Mouse (Mus musculus) liver, postnatal 0 days (tissue): ENCODE results near the gene Smg6. TPM values are rescaled to one million over a fixed set of nuclear protein-coding genes. Genes with fewer than 3 reads are reported as not detected.

Source experiments
- ATAC-seq: fragments of 200-750 bp; cut with Nextera tagmentation; 2 replicates; pipeline ENCODE4 v1.8.0; 2017; ENCODE audit warnings: mild to moderate bottlenecking, moderate library complexity
- DNase-seq: peaks from one replicate; pipeline ENCODE4 v3.0.0-alpha.2; 2016
- H3K27ac ChIP-seq: fragments of 300-500 bp; sonication (generic); 2 replicates; pipeline ENCODE4 v1.5.1; 2014; ENCODE audit warnings: antibody characterized with exemption, moderate library complexity, mild to moderate bottlenecking, low read depth
- H3K27me3 ChIP-seq: fragments of 300-500 bp; sonication (generic); 2 replicates; pipeline ENCODE4 v1.6.1; 2014; ENCODE audit warnings: low read length, control low read depth, mixed read lengths; ENCODE audit not compliant: insufficient read depth
- H3K36me3 ChIP-seq: fragments of 300-500 bp; sonication (generic); replicated peaks from 2 replicates; pipeline ENCODE4 v1.6.1; 2014; ENCODE audit warnings: mild to moderate bottlenecking, control low read depth, low read length, moderate library complexity, mixed read lengths; ENCODE audit not compliant: insufficient read depth
- H3K4me1 ChIP-seq: fragments of 300-500 bp; sonication (generic); 2 replicates; pipeline ENCODE4 v1.6.1; 2014; ENCODE audit warnings: antibody characterized with exemption, mild to moderate bottlenecking, control low read depth; ENCODE audit not compliant: insufficient read depth
- H3K4me2 ChIP-seq: fragments of 300-500 bp; sonication (generic); 2 replicates; pipeline ENCODE4 v1.6.1; 2014; ENCODE audit warnings: low read depth, mild to moderate bottlenecking, low read length, moderate library complexity, mixed read lengths
- H3K4me3 ChIP-seq: fragments of 300-500 bp; sonication (generic); 2 replicates; pipeline ENCODE4 v1.5.1; 2014; ENCODE audit warnings: low read depth, low read length
- H3K9ac ChIP-seq: fragments of 300-500 bp; sonication (generic); replicated peaks from 2 replicates; pipeline ENCODE4 v1.6.1; 2014; ENCODE audit warnings: mild to moderate bottlenecking, moderate library complexity
- H3K9me3 ChIP-seq: fragments of 300-500 bp; sonication (generic); 2 replicates; pipeline ENCODE4 v1.6.1; 2016; ENCODE audit warnings: mild to moderate bottlenecking, control low read depth, low read length, mixed read lengths
- CTCF ChIP-seq: sonication (generic); IDR thresholded peaks from 2 replicates; pipeline ENCODE4 v1.5.1; 2016; ENCODE audit warnings: antibody characterized with exemption, low read depth
- EP300 ChIP-seq: IDR thresholded peaks from 2 replicates; pipeline ENCODE4 v1.6.1; 2016; ENCODE audit warnings: antibody characterized with exemption, low read depth, mild to moderate bottlenecking
- WGBS: fragments of 180-500 bp; shearing (Covaris S2); extraction: QIAGEN DNeasy Blood & Tissue Kit; methylation state at CpG from one replicate; pipeline ENCODE4 v1.1.7; 2014; ENCODE audit not compliant: insufficient replicate concordance; 5-methylcytosine and 5-hydroxymethylcytosine counted together
- polyA plus RNA-seq: library from polyadenylated mRNA; unstranded; fragments of >200 nt; fragmentation: Nextera tagmentation; extraction: Ambion mirVana; gene quantifications from 2 replicates; pipeline ENCODE4 v1.2.1, GENCODE M21; 2015

Smg6 gene
- polyA plus RNA-seq, 1 experiment from 2014 or later, result 4.7 TPM

GRCm38 (mm10) chr11:75129481-75129880 lies 203.9 kb downstream of the Smg6 start:
- Histone ChIP-seq H3K4me1 (no peaks in the 10 kb centered on the region), H3K27me3 (no peaks in the 10 kb centered on the region), H3K4me2 (no peak overlapping the region), H3K9ac (no peak overlapping the region), H3K9me3 (no peaks in the 10 kb centered on the region), H3K4me3 (no peak overlapping the region), H3K27ac (no peak overlapping the region), H3K36me3 (no peaks in the 10 kb centered on the region; the same call in 1 of the 2 replicates)
- TF ChIP-seq CTCF, result no peak
- TF ChIP-seq EP300, result no peak
- ATAC-seq (no peak), DNase-seq (no peak)
- 93% methylated on average over 6 of the region's 6 CpGs for WGBS

DNA sequence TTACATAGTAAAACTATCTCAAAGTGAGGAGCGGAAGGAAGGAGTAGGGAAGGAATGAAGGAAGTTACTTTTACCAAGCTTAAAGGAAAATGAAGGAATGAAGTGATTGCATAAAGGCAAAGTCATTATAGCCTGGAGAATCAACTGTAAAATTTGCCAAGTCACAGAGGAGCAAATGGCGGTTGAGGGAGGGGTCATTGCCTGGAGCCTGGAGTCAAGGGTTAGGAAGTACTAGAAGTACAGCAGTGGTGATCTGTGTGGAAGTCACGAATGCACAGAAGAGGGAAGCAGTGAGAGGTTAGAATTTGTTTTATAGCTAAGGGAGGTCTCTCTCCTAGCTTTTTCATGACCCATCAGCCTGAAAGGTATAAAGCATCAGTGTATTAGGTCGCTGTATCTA lies 205.7 kb downstream of the Smg6 start:
- H3K36me3 ChIP-seq, result no peaks in the 10 kb centered on the region; the same call in 1 of the 2 replicates
- no peak overlapping the region for H3K9ac ChIP-seq
- H3K4me3 ChIP-seq, result no peak overlapping the region
- WGBS, result 68% methylated on average over 4 of the region's 4 CpGs
- H3K27ac ChIP-seq, result no peak overlapping the region
- no peak overlapping the region for H3K4me2 ChIP-seq
- peaks cover 2% of the 10 kb centered on the region; the same call in 1 of the 2 replicates for H3K4me1 ChIP-seq
- H3K9me3 ChIP-seq, result no peaks in the 10 kb centered on the region
- DNase-seq (no peak), ATAC-seq (no peak)
- no peaks in the 10 kb centered on the region for H3K27me3 ChIP-seq
- TF ChIP-seq CTCF, result no peak
- TF ChIP-seq EP300, result no peak

GRCm38 (mm10) chr11:75132278-75132677 lies 206.7 kb downstream of the Smg6 start:
- Histone ChIP-seq H3K27ac (no peak overlapping the region), H3K4me2 (no peak overlapping the region), H3K9me3 (no peaks in the 10 kb centered on the region), H3K36me3 (no peaks in the 10 kb centered on the region; the same call in 1 of the 2 replicates), H3K4me1 (peaks cover 7% of the 10 kb centered on the region; the same call in 1 of the 2 replicates), H3K9ac (no peak overlapping the region), H3K27me3 (no peaks in the 10 kb centered on the region), H3K4me3 (no peak overlapping the region)
- ATAC-seq (no peak), DNase-seq (no peak)
- no peak for TF ChIP-seq CTCF
- no peak for TF ChIP-seq EP300
- 96% methylated on average over 5 of the region's 5 CpGs for WGBS

DNA sequence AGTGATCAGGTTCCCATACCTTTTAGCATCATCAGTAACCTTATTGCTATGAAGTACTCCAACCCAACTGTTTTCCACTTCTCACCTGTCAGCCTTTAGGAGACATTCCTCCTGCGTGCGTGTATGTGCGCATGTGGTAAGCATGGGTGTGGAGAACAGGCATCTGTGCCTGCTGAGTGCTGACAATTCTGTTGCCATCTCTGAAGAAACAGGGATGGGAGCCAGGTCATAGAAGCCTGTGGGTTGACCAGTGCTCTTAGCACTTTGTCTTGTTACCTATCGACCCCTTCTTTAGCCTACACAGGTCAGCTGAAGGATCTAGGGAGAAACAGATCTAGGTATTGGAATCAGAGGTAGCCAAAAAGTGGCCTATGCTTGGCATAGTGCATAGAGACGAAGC lies 207.8 kb downstream of the Smg6 start:
- H3K27ac ChIP-seq, result 0 out of 2 replicates have a peak overlapping the region, but pooled peaks have one; percentile 13
- TF ChIP-seq EP300 (no peak), CTCF (no peak)

DNA sequence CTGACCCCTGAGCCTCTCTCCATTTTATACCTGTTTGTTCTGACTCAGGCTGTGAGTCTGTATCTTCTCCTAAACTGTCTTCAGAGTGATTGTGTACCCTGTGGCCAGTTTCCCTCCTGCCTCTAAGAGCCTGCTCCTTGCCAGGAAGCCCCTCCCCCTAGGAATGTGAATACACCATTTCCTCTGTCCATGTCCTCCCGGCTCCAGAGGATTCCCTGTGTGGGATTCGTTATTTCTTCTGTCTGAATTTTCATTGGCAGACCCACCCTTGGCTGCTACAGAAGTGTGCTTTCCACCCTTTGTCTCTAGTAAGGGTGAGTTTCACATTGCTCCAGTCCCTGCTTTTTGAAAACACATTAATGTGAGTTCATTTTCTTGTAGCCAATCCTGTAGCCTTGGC lies 208.3 kb downstream of the Smg6 start:
- H3K9me3 ChIP-seq, result no peaks in the 10 kb centered on the region
- no peak for ATAC-seq

More for the DNA sequence above, 207.8 kb downstream of the Smg6 start:
- peaks cover 15% of the 10 kb centered on the region for H3K4me1 ChIP-seq
- no peaks in the 10 kb centered on the region for H3K9me3 ChIP-seq
- no peak overlapping the region for H3K4me3 ChIP-seq
- DNase-seq (no peak), ATAC-seq (no peak)
- H3K36me3 ChIP-seq, result no peaks in the 10 kb centered on the region; the same call in 1 of the 2 replicates
- no peaks in the 10 kb centered on the region for H3K27me3 ChIP-seq
- WGBS, result 88% methylated on average over 5 of the region's 5 CpGs
- H3K4me2 ChIP-seq, result no peak overlapping the region
- H3K9ac ChIP-seq, result no peak overlapping the region

DNA sequence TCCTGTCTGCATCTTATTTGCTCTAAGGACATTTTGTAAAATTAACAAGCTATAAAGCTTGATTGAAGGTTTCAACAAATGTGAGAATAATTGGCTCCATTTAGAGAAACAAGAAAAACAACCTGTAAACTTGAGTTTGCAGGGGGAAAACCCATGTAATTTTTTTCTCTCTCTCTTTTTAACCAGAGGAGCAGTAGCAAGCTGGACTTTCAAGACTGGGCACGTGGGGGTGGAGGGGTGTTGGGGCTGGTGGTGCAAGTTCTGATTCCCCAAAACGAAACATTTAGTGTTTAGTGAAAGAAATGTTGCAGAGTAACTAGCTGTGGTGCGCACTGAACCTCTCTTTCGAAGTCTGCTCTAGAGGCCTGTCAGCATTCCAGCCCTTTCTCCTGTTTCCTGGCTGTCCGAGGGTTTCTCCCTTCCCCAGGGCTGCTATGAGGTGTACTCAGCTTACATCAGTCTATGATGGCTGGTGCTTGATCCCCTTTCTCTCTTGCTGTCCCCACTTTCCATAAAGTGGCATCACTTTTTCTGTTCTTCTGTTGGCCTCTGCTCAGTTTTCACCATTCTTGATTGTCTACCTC lies 209.0 kb downstream of the Smg6 start:
- Histone ChIP-seq H3K4me2 (no peak overlapping the region), H3K27ac (no peak overlapping the region), H3K36me3 (no peaks in the 10 kb centered on the region; the same call in 1 of the 2 replicates), H3K9me3 (no peaks in the 10 kb centered on the region), H3K9ac (no peak overlapping the region), H3K27me3 (no peaks in the 10 kb centered on the region), H3K4me3 (no peak overlapping the region), H3K4me1 (peaks cover 17% of the 10 kb centered on the region)
- WGBS, result 83% methylated on average over 5 of the region's 5 CpGs
- DNase-seq (no peak), ATAC-seq (no peak)
- TF ChIP-seq EP300 (no peak), CTCF (no peak)

More for the DNA sequence above, 208.3 kb downstream of the Smg6 start:
- Histone ChIP-seq H3K4me1 (peaks cover 15% of the 10 kb centered on the region), H3K4me2 (no peak overlapping the region), H3K27ac (no peak overlapping the region), H3K36me3 (no peaks in the 10 kb centered on the region; the same call in 1 of the 2 replicates), H3K27me3 (no peaks in the 10 kb centered on the region), H3K4me3 (no peak overlapping the region), H3K9ac (no peak overlapping the region)
- DNase-seq, result no peak
- 62% methylated on average over 2 of the region's 2 CpGs for WGBS
- TF ChIP-seq CTCF (no peak), EP300 (no peak)
